Mouse (Mus musculus) erythroblast, embryonic 14.5 days (primary cell): ENCODE measurements around the gene Naalad2.
"Not testable (repeated sequence)": the region's sequence is repeated elsewhere in the genome, so short reads cannot be mapped to it uniquely, and the experiment has no call there.

Experiments
- GATA1 ChIP-seq: IDR thresholded peaks from 2 replicates; pipeline ENCODE4 v1.6.1; 2012; ENCODE audit warnings: low read length, inconsistent platforms, mixed read lengths
- TAL1 ChIP-seq: IDR thresholded peaks from 3 replicates; pipeline ENCODE4 v1.6.1; 2012; ENCODE audit warnings: low read length, inconsistent platforms, mixed read lengths

GRCm38 (mm10) chr9:18278693-18279092 is 124.1 kb downstream of the Naalad2 start:
- TF ChIP-seq TAL1, GATA1: not testable (repeated sequence)
